Comparison of ENCODE assay signal across 13 mouse cellular contexts in genomic region chr11:119539944-119540343, GRCm38 (mm10). TPM values are rescaled to one million over a fixed set of nuclear protein-coding genes. Genes with fewer than 3 reads are reported as not detected.
DNase-seq lines count a peak whose midpoint lies in the region; ATAC-seq and TF ChIP-seq lines count a peak whose summit lies in the region.
"Had no signal": no experiment of that assay in that cellular context is flagged by ENCODE, and none has a peak within 500 bp of the region (broad histone marks: within the 10 kb centered on the region; RNA-seq: fewer than 3 reads in every experiment).

No protein-coding gene starts in this region.

- H3K4me3 ChIP-seq in heart, embryonic 11.5 days (ENCODE audit: low read depth, low read length): no peak overlapping the region
- H3K4me3 ChIP-seq in stomach, postnatal 0 days (ENCODE audit: low read depth, low read length): no peak overlapping the region
- H3K4me3 ChIP-seq in kidney, embryonic 14.5 days (ENCODE audit: low read length): no peak overlapping the region
- H3K4me3 ChIP-seq: kidney, embryonic 15.5 days; limb, embryonic 12.5 days had no signal

- H3K27ac ChIP-seq in heart, embryonic 11.5 days (ENCODE audit: low read depth, low read length): no peak overlapping the region
- H3K27ac ChIP-seq in stomach, postnatal 0 days (replicated peaks): no peak overlapping the region
- H3K27ac ChIP-seq in kidney, embryonic 14.5 days (ENCODE audit: low read depth, low read length): no peak overlapping the region
- H3K27ac ChIP-seq: kidney, embryonic 15.5 days; limb, embryonic 12.5 days had no signal

- H3K9ac ChIP-seq in heart, embryonic 11.5 days (ENCODE audit: low read depth, low read length): no peak overlapping the region
- no peak overlapping the region for H3K9ac ChIP-seq in stomach, postnatal 0 days (ENCODE audit: low read length)
- no peak overlapping the region for H3K9ac ChIP-seq in kidney, embryonic 14.5 days (ENCODE audit: low read depth, low read length)
- H3K9ac ChIP-seq: kidney, embryonic 15.5 days; limb, embryonic 12.5 days had no signal

- DNase-seq in heart, postnatal 4 days: peak; percentile 18
- DNase-seq in ovary, postnatal 36 days (ENCODE audit: low spot score): peak; percentile 22
- DNase-seq in ovary, postnatal 14 days (ENCODE audit: low spot score): no peak
- DNase-seq in embryo, embryonic 11 days: peak; percentile 59
- peak; percentile 26 for DNase-seq in stomach, postnatal 0 days (ENCODE audit: low spot score)
- DNase-seq: gastrocnemius, postnatal 14 days; heart, postnatal 14 days; right cerebral cortex, postnatal 14 days had no signal

- no peaks in the 10 kb centered on the region for H3K9me3 ChIP-seq in heart, embryonic 11.5 days (replicated peaks; ENCODE audit: control insufficient read depth, low read length)
- H3K9me3 ChIP-seq in stomach, postnatal 0 days (ENCODE audit: control insufficient read depth, low read length): no peaks in the 10 kb centered on the region
- no peaks in the 10 kb centered on the region for H3K9me3 ChIP-seq in kidney, embryonic 14.5 days (ENCODE audit: control insufficient read depth, low read length)
- H3K9me3 ChIP-seq: kidney, embryonic 15.5 days; limb, embryonic 12.5 days had no signal

- TF ChIP-seq EP300 in stomach, postnatal 0 days (optimal IDR thresholded peaks at IDR 0.05): no peak

- no peak for ATAC-seq in heart, embryonic 11.5 days (replicated peaks; ENCODE audit: insufficient number of reproducible peaks, low FRiP score, low TSS enrichment)
- ATAC-seq in stomach, postnatal 0 days (ENCODE audit: low FRiP score, low TSS enrichment): no peak
- no peak for ATAC-seq in kidney, embryonic 14.5 days (ENCODE audit: low FRiP score, low TSS enrichment)
- no peak for ATAC-seq in inflammation-experienced regulatory T-cells, adult 6 months

- WGBS in heart, embryonic 11.5 days (ENCODE audit: insufficient replicate concordance): 31% methylated on average over 14 of the region's 14 CpGs
- WGBS in stomach, postnatal 0 days: 30% methylated on average over 14 of the region's 14 CpGs
- WGBS in kidney, embryonic 14.5 days: 31% methylated on average over 13 of the region's 14 CpGs

- no peak for TF ChIP-seq CTCF in stomach, postnatal 0 days (IDR thresholded peaks at IDR 0.05; ENCODE audit: low read depth)

- H3K4me2 ChIP-seq in heart, embryonic 11.5 days: no peak overlapping the region
- no peak overlapping the region for H3K4me2 ChIP-seq in stomach, postnatal 0 days (replicated peaks; ENCODE audit: low read depth)
- H3K4me2 ChIP-seq in kidney, embryonic 14.5 days (replicated peaks; ENCODE audit: low read depth, low read length): no peak overlapping the region
- H3K4me2 ChIP-seq: kidney, embryonic 15.5 days; limb, embryonic 12.5 days had no signal

- no peaks in the 10 kb centered on the region for H3K36me3 ChIP-seq in heart, embryonic 11.5 days (ENCODE audit: control insufficient read depth, insufficient read depth, low read length)
- H3K36me3 ChIP-seq in stomach, postnatal 0 days (ENCODE audit: control insufficient read depth, insufficient read depth, low read length): no peaks in the 10 kb centered on the region
- no peaks in the 10 kb centered on the region for H3K36me3 ChIP-seq in kidney, embryonic 14.5 days (ENCODE audit: control insufficient read depth, insufficient read depth, low read length)
- H3K36me3 ChIP-seq: kidney, embryonic 15.5 days; limb, embryonic 12.5 days had no signal

- peaks cover 50% of the 10 kb centered on the region for H3K27me3 ChIP-seq in heart, embryonic 11.5 days (ENCODE audit: control insufficient read depth, insufficient read depth, low read length)
- no peaks in the 10 kb centered on the region; the same call in 1 of the 2 replicates for H3K27me3 ChIP-seq in stomach, postnatal 0 days (ENCODE audit: control insufficient read depth, insufficient read depth, low read length)
- peaks cover 22% of the 10 kb centered on the region for H3K27me3 ChIP-seq in kidney, embryonic 14.5 days (ENCODE audit: control insufficient read depth, insufficient read depth, low read length)

- H3K4me1 ChIP-seq in heart, embryonic 11.5 days (ENCODE audit: control insufficient read depth, insufficient read depth, low read length): no peaks in the 10 kb centered on the region
- H3K4me1 ChIP-seq in stomach, postnatal 0 days (replicated peaks; ENCODE audit: control insufficient read depth, insufficient read depth): no peaks in the 10 kb centered on the region
- H3K4me1 ChIP-seq in kidney, embryonic 14.5 days (ENCODE audit: control insufficient read depth, insufficient read depth, low read length): no peaks in the 10 kb centered on the region
- H3K4me1 ChIP-seq: kidney, embryonic 15.5 days had no signal

RNA-seq across cellular contexts. Expression of gene Nptx1, which starts 7.6 kb away (rescaled TPM):
- under 1 TPM; 0.50 to 0.74 TPM for total RNA-seq in heart, postnatal 4 days (2021)
- polyA plus RNA-seq in heart, embryonic 11.5 days (2014; fragmentation: Nextera tagmentation; extraction: Ambion mirVana): 0.72 and 0.90 TPM in 2 replicates
- 0.13 and 0.16 TPM in 2 replicates for polyA plus RNA-seq in stomach, postnatal 0 days (2015; fragmentation: Nextera tagmentation; extraction: Ambion mirVana)
- 0.40 and 0.53 TPM in 2 replicates for polyA plus RNA-seq in kidney, embryonic 14.5 days (2014; fragmentation: Nextera tagmentation; extraction: Ambion mirVana)
- not detected for polyA plus RNA-seq in inflammation-experienced regulatory T-cells, adult 6 months (2017; shearing (Covaris generic))

RNA-seq across cellular contexts. Expression of gene Endov, which starts 48.8 kb away (rescaled TPM):
- total RNA-seq in heart, postnatal 4 days (2021): 10 to 100 TPM; 15.7 to 17.4 TPM
- polyA plus RNA-seq in heart, embryonic 11.5 days (2014; fragmentation: Nextera tagmentation; extraction: Ambion mirVana): 8.9 and 9.2 TPM in 2 replicates
- polyA plus RNA-seq in stomach, postnatal 0 days (2015; fragmentation: Nextera tagmentation; extraction: Ambion mirVana): 9.2 and 12.8 TPM in 2 replicates
- 14.6 and 18.4 TPM in 2 replicates for polyA plus RNA-seq in kidney, embryonic 14.5 days (2014; fragmentation: Nextera tagmentation; extraction: Ambion mirVana)
- polyA plus RNA-seq in inflammation-experienced regulatory T-cells, adult 6 months (2017; shearing (Covaris generic)): 10 to 100 TPM in 2 of 3 experiments, 1 to 10 TPM in 1; 9.9 to 12.5 (median 12.1) TPM
